Mouse (Mus musculus): ENCODE results near the gene Ift20. TPM values are rescaled to one million over a fixed set of nuclear protein-coding genes. Genes with fewer than 3 reads are reported as not detected.

The Ift20 gene
- polyA plus RNA-seq (2015; fragmentation: Nextera tagmentation; extraction: Ambion mirVana) = 142 and 147 TPM in 2 replicates

DNA sequence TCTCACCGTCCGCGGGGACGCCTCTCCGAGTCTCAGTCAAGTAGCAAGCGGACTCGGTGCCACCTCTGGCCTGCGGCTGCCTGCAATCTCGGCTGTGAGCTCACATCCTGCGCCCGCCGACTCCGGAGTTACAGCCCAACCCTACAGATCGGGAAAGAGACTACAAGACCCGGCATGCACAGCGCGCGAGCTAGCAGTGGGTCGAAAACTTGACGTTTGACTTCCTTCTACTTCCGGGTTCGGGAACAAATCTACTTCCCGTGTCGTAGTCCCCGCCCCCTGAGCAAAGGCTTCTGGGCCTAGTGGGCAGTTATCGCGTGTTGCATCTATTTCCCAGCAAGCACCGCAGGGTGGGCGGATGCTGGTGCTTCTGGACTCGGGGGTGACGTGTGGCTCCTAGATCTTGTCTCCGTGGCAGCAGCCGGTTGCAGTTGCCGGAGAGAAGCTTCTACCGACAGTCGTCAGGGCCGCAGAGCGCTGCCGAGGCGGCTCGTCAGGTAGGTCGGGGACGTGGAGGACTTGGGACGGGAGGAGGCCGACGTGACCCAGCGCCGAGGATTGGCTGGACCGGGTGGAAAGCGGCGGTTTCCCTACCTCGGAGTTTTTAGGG, at the start of gene Ift20, which contains the start of gene Tnfaip1:
Ift20 (plus strand) TSS at position 282 of the 610 bp plus-strand sequence.
Tnfaip1 (minus strand) TSS at position 253 of the 610 bp plus-strand sequence.
- Histone ChIP-seq H3K27ac (peak within 1 kb of the TSS; percentile 96), H3K36me3 (peaks cover 10% of the 10 kb centered on the region), H3K9me3 (no peaks in the 10 kb centered on the region), H3K4me2 (peak within 1 kb of the TSS; percentile 76), H3K4me1 (peaks cover 23% of the 10 kb centered on the region), H3K4me3 (replicated peaks) (peak within 1 kb of the TSS; percentile 94), H3K9ac (peak within 1 kb of the TSS; percentile 95), H3K27me3 (replicated peaks) (no peaks in the 10 kb centered on the region)
- under 1% methylated on average over 52 of the region's 52 CpGs for WGBS
- ATAC-seq (ENCODE audit: insufficient read depth, low FRiP score, low read depth) = peak; percentile 97

GRCm38 (mm10) chr11:78488168-78488567, 48.0 kb upstream of the Ift20 start:
- H3K4me2 ChIP-seq = no peak overlapping the region
- no peaks in the 10 kb centered on the region for H3K9me3 ChIP-seq
- H3K27me3 ChIP-seq (replicated peaks) = peaks cover 56% of the 10 kb centered on the region
- H3K36me3 ChIP-seq = no peaks in the 10 kb centered on the region
- no peak for ATAC-seq (ENCODE audit: insufficient read depth, low FRiP score, low read depth)
- WGBS = 3% methylated on average over 8 of the region's 8 CpGs
- H3K4me1 ChIP-seq = 0 out of 2 replicates have a peak, but pooled peaks cover 7% of the 10 kb centered on the region
- no peak overlapping the region for H3K4me3 ChIP-seq (replicated peaks)
- H3K9ac ChIP-seq = no peak overlapping the region
- no peak overlapping the region for H3K27ac ChIP-seq

GRCm38 (mm10) chr11:78490781-78491241, 45.4 kb upstream of the Ift20 start:
- Histone ChIP-seq H3K27ac (no peak overlapping the region), H3K4me1 (0 out of 2 replicates have a peak, but pooled peaks cover 7% of the 10 kb centered on the region), H3K4me2 (peak overlapping the region; percentile 51), H3K9me3 (no peaks in the 10 kb centered on the region), H3K4me3 (replicated peaks) (peak overlapping the region; percentile 21), H3K27me3 (replicated peaks) (peaks cover 59% of the 10 kb centered on the region), H3K36me3 (no peaks in the 10 kb centered on the region), H3K9ac (no peak overlapping the region)
- WGBS = 11% methylated on average over 44 of the region's 48 CpGs
- no peak for ATAC-seq (ENCODE audit: insufficient read depth, low FRiP score, low read depth)

DNA sequence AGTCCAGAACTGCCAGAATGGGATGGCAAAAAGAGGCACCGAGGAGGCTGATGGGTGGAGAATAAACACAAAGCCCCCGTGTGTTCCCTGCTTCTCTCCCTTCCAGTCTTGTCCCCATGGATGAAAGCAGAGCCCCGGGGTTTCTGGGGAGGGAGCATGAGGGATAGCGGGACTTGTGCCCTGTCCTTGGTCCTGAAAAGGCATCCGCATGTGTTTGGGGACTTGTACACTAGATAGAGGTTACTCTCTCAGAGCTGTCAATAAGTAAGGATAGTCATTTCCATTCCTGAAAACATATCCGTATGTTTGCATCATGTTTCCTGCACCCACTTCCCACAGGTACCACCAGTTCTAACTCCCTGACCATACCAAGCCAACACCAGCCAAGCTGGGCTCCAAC, 40.3 kb upstream of the Ift20 start:
- no peak for ATAC-seq (ENCODE audit: insufficient read depth, low FRiP score, low read depth)
- Histone ChIP-seq H3K27ac (no peak overlapping the region), H3K9me3 (no peaks in the 10 kb centered on the region), H3K27me3 (replicated peaks) (peaks cover 45% of the 10 kb centered on the region), H3K4me1 (peaks cover 17% of the 10 kb centered on the region), H3K36me3 (no peaks in the 10 kb centered on the region), H3K4me3 (replicated peaks) (no peak overlapping the region), H3K4me2 (no peak overlapping the region), H3K9ac (no peak overlapping the region)
- WGBS = 6% methylated on average over 6 of the region's 6 CpGs

DNA sequence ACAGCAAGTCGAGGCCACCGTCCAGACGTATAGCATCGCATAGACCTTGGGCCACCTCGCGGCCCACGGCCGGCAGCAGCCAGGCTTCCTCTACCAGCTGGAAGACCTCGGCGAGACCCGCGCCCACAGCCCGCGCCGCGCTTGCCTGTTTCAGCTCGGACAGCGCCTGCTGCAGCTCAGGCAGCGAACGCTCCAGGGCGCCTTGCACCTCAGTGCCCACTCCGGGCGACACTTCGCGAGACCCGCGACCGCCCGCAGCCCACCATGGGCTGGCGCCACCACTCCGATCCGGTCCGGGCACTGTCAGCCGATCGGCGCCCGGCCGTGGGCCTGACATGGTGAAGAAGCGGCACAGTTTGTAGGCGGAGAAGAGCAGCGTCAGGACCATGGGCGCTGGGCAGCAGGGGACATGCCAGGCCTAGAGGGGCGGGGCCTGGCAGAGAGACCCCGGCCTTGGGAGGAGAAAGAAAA, 39.1 kb upstream of the Ift20 start:
- WGBS = under 1% methylated on average over 44 of the region's 44 CpGs
- peaks cover 14% of the 10 kb centered on the region for H3K4me1 ChIP-seq
- no peak overlapping the region for H3K9ac ChIP-seq
- no peaks in the 10 kb centered on the region for H3K9me3 ChIP-seq
- H3K4me3 ChIP-seq (replicated peaks) = peak overlapping the region; percentile 52
- no peaks in the 10 kb centered on the region for H3K36me3 ChIP-seq
- ATAC-seq (ENCODE audit: insufficient read depth, low FRiP score, low read depth) = no peak; the same call in 1 of the 2 replicates
- no peak overlapping the region for H3K27ac ChIP-seq
- H3K4me2 ChIP-seq = peak overlapping the region; percentile 97
- peaks cover 35% of the 10 kb centered on the region for H3K27me3 ChIP-seq (replicated peaks)

DNA sequence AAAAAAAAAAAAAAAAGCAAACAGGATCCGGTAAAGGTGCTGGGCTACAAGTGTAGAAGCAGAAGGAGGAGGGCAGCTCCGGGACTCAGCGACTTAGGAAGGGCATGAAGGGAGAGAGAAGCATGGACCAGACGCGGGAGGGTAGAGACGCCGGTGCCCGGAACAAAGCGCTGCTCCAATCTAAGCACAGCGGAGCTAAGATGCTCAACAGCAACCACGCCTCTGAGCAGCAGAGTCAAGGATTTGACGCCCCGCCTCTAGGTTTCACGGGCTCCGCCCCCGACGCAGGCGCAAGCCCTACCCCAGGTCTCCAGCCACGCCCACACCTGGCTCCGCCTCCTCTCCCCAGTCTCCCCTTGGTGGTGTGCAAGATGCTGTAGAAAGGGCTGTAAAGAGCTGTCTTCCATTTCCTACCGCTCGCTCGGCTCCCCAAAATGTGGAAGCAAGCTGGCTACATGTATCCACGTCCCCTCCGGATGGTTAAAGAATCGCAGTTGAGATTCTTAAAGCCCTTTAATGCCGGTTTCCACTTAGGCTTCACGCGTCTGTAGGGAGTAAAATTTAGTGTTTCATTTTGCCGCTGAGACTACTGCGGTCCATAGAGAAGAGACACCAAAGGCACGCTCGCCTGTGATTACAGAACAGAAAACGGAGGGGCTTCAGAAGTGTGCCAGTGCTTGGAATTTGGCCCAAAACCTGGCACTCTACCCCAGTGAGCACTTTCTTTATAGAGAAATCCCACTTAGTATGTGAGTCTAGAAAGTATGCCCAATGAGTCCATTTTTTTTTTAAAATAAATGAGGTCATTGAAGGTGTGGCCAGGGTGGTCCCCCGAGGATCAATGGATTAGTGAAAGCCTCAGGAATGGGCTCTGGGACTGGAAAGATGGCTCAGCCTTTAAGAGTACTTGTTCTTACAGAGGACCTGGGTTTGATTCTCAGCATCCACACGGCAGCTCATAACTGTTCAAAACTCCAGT, 38.3 kb upstream of the Ift20 start, which contains the start of gene Sarm1:
Sarm1 (minus strand) TSS at position 211 of the 979 bp plus-strand sequence.
- no peak within 1 kb of the TSS for H3K27ac ChIP-seq
- H3K4me2 ChIP-seq = peak within 1 kb of the TSS; percentile 97
- peak within 1 kb of the TSS; percentile 52 for H3K4me3 ChIP-seq (replicated peaks)
- ATAC-seq (ENCODE audit: insufficient read depth, low FRiP score, low read depth) = peak; percentile 93
- H3K4me1 ChIP-seq = peaks cover 14% of the 10 kb centered on the region
- no peak within 1 kb of the TSS for H3K9ac ChIP-seq
- H3K36me3 ChIP-seq = no peaks in the 10 kb centered on the region
- 3% methylated on average over 36 of the region's 36 CpGs for WGBS
- peaks cover 35% of the 10 kb centered on the region for H3K27me3 ChIP-seq (replicated peaks)
- H3K9me3 ChIP-seq = no peaks in the 10 kb centered on the region

- ATAC-seq (ENCODE audit: insufficient read depth, low FRiP score, low read depth) = no peak
- peaks cover 14% of the 10 kb centered on the region for H3K4me1 ChIP-seq
- H3K4me2 ChIP-seq = peak within 1 kb of the TSS; percentile 97
- no peak within 1 kb of the TSS for H3K27ac ChIP-seq
- H3K27me3 ChIP-seq (replicated peaks) = peaks cover 35% of the 10 kb centered on the region
- no peaks in the 10 kb centered on the region for H3K9me3 ChIP-seq
- no peaks in the 10 kb centered on the region for H3K36me3 ChIP-seq
- H3K4me3 ChIP-seq (replicated peaks) = peak within 1 kb of the TSS; percentile 52
- H3K9ac ChIP-seq = no peak within 1 kb of the TSS
- WGBS = 55% methylated on average over 7 of the region's 7 CpGs
Measured at GRCm38 (mm10) chr11:78499004-78499403, 37.2 kb upstream of the Ift20 start, which contains the start of gene Vtn. Gene Vtn, plus strand, starts transcription at chr11:78499091.

DNA sequence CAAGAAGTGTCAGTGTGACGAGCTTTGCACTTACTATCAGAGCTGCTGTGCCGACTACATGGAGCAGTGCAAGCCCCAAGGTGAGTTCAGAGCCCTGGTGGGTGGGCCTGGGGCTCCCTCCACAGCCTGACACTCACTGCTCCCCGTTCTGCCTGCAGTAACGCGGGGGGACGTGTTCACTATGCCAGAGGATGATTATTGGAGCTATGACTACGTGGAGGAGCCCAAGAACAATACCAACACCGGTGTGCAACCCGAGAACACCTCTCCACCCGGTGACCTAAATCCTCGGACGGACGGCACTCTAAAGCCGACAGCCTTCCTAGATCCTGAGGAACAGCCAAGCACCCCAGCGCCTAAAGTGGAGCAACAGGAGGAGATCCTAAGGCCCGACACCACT, 36.6 kb upstream of the Ift20 start:
- H3K27ac ChIP-seq = no peak overlapping the region
- H3K4me2 ChIP-seq = peak overlapping the region; percentile 10; the same call in 1 of the 2 replicates
- no peak overlapping the region for H3K9ac ChIP-seq
- H3K27me3 ChIP-seq (replicated peaks) = peaks cover 35% of the 10 kb centered on the region
- ATAC-seq (ENCODE audit: insufficient read depth, low FRiP score, low read depth) = no peak
- H3K9me3 ChIP-seq = no peaks in the 10 kb centered on the region
- 38% methylated on average over 16 of the region's 16 CpGs for WGBS
- no peaks in the 10 kb centered on the region for H3K36me3 ChIP-seq
- peak overlapping the region; percentile 11; the same call in 1 of the 2 replicates for H3K4me3 ChIP-seq (replicated peaks)
- peaks cover 14% of the 10 kb centered on the region for H3K4me1 ChIP-seq

GRCm38 (mm10) chr11:78500623-78501202, 35.4 kb upstream of the Ift20 start:
- no peak for ATAC-seq (ENCODE audit: insufficient read depth, low FRiP score, low read depth)
- 54% methylated on average over 9 of the region's 9 CpGs for WGBS
- peaks cover 14% of the 10 kb centered on the region for H3K4me1 ChIP-seq

DNA sequence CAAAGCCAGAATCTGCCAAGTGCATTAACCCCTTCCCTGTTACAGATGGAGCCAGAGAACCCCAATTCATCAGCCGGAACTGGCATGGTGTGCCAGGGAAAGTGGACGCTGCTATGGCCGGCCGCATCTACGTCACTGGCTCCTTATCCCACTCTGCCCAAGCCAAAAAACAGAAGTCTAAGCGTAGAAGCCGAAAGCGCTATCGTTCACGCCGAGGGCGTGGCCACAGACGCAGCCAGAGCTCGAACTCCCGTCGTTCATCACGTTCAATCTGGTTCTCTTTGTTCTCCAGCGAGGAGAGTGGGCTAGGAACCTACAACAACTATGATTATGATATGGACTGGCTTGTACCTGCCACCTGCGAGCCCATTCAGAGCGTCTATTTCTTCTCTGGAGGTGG, 34.6 kb upstream of the Ift20 start:
- 64% methylated on average over 20 of the region's 20 CpGs for WGBS
- Histone ChIP-seq H3K4me2 (no peak overlapping the region), H3K9me3 (no peaks in the 10 kb centered on the region), H3K27ac (no peak overlapping the region), H3K9ac (no peak overlapping the region), H3K36me3 (no peaks in the 10 kb centered on the region), H3K4me1 (peaks cover 14% of the 10 kb centered on the region), H3K27me3 (replicated peaks) (peaks cover 21% of the 10 kb centered on the region), H3K4me3 (replicated peaks) (no peak overlapping the region)
- no peak for ATAC-seq (ENCODE audit: insufficient read depth, low FRiP score, low read depth)

More at GRCm38 (mm10) chr11:78500623-78501202, 35.4 kb upstream of the Ift20 start:
- H3K27me3 ChIP-seq (replicated peaks) = peaks cover 29% of the 10 kb centered on the region
- H3K4me2 ChIP-seq = peak overlapping the region; percentile 3; the same call in 1 of the 2 replicates
- H3K9ac ChIP-seq = no peak overlapping the region
- H3K27ac ChIP-seq = no peak overlapping the region
- no peaks in the 10 kb centered on the region for H3K9me3 ChIP-seq
- H3K4me3 ChIP-seq (replicated peaks) = no peak overlapping the region
- no peaks in the 10 kb centered on the region for H3K36me3 ChIP-seq

Data from stomach, embryonic 15.5 days (tissue).